Mouse (Mus musculus) neural tube, embryonic 14.5 days (tissue): ENCODE measurements at regions not wholly inside any gene's neighbourhood (a gene's known extent, or its start where the extent isn't known, plus 50 kb on each side); places are given as distances from the start of the nearest gene placed in this dataset.

Experiments used
- ATAC-seq: fragments of 200-750 bp; cut with Nextera tagmentation; 2 replicates; pipeline ENCODE4 v1.8.0; 2017; ENCODE audit warnings: low read depth, mild to moderate bottlenecking, moderate TSS enrichment, moderate library complexity
- H3K27ac ChIP-seq: fragments of 300-500 bp; sonication (generic); 2 replicates; pipeline ENCODE4 v1.5.1; 2014; ENCODE audit warnings: low read depth, mild to moderate bottlenecking, control low read depth, low read length, moderate library complexity, mixed read lengths
- H3K27me3 ChIP-seq: fragments of 300-500 bp; sonication (generic); 2 replicates; pipeline ENCODE4 v1.6.1; 2014; ENCODE audit warnings: low read length; ENCODE audit not compliant: control insufficient read depth, insufficient read depth
- H3K36me3 ChIP-seq: fragments of 300-500 bp; sonication (generic); 2 replicates; pipeline ENCODE4 v1.6.1; 2014; ENCODE audit warnings: low read length, mixed read lengths; ENCODE audit not compliant: control insufficient read depth, insufficient read depth
- H3K4me1 ChIP-seq: fragments of 300-500 bp; sonication (generic); 2 replicates; pipeline ENCODE4 v1.6.1; 2014; ENCODE audit warnings: low read length; ENCODE audit not compliant: control insufficient read depth, insufficient read depth
- H3K4me2 ChIP-seq: fragments of 300-500 bp; sonication (generic); 2 replicates; pipeline ENCODE4 v1.6.1; 2014; ENCODE audit warnings: mild to moderate bottlenecking, low read depth, low read length, control low read depth
- H3K4me3 ChIP-seq: fragments of 300-500 bp; sonication (generic); 2 replicates; pipeline ENCODE4 v1.5.1; 2014; ENCODE audit warnings: low read depth, low read length, control low read depth, mixed read lengths
- H3K9ac ChIP-seq: fragments of 300-500 bp; sonication (generic); replicated peaks from 2 replicates; pipeline ENCODE4 v1.6.1; 2014; ENCODE audit warnings: low read depth, mild to moderate bottlenecking, control low read depth, low read length, mixed read lengths
- H3K9me3 ChIP-seq: fragments of 300-500 bp; sonication (generic); 2 replicates; pipeline ENCODE4 v1.6.1; 2016; ENCODE audit warnings: low read length; ENCODE audit not compliant: control insufficient read depth
- WGBS: fragments of 180-500 bp; shearing (Covaris S2); extraction: QIAGEN DNeasy Blood & Tissue Kit; methylation state at CpG from one replicate; pipeline ENCODE4 v1.1.7; 2014; 5-methylcytosine and 5-hydroxymethylcytosine counted together

DNA sequence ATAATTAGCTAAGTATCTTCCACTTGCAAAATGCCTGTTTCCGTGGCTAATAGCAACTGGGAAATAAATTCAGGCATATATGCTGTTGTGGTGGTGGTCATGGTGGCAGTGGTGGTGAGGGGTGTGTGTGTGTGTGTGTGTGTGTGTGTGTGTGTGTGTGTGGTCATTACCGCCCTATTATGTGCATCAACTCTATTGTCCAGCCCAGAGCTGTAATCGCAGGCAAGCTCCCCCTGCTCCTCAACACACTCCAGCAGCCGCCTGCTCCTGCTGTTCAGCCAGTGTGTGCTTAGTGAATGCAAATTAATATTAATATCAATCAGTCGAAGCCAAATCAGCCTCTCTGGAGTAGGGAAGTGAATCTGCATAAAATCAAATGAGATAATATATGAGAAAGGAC is 152.9 kb upstream of the Zic3 start:
- H3K9me3 ChIP-seq, result no peaks in the 10 kb centered on the region
- H3K4me2 ChIP-seq, result no peak overlapping the region
- H3K27me3 ChIP-seq, result no peaks in the 10 kb centered on the region
- ATAC-seq, result 0 out of 2 replicates have a peak, but pooled peaks have one; percentile 21
- H3K36me3 ChIP-seq, result no peaks in the 10 kb centered on the region
- no peak overlapping the region for H3K9ac ChIP-seq
- 61% methylated on average over 5 of the region's 5 CpGs for WGBS
- no peak overlapping the region for H3K27ac ChIP-seq
- H3K4me1 ChIP-seq, result no peaks in the 10 kb centered on the region
- no peak overlapping the region for H3K4me3 ChIP-seq

- Histone ChIP-seq H3K4me1 (no peaks in the 10 kb centered on the region), H3K9me3 (no peaks in the 10 kb centered on the region), H3K4me2 (peak overlapping the region; percentile 8; the same call in 1 of the 2 replicates), H3K36me3 (no peaks in the 10 kb centered on the region), H3K27ac (no peak overlapping the region), H3K27me3 (no peaks in the 10 kb centered on the region), H3K4me3 (no peak overlapping the region), H3K9ac (no peak overlapping the region)
- ATAC-seq, result no peak; the same call in 1 of the 2 replicates
- WGBS, result 28% methylated on average over 11 of the region's 11 CpGs
Measured at GRCm38 (mm10) chrX:57916705-57917104, 105.8 kb upstream of the Zic3 start.

GRCm38 (mm10) chrX:57917441-57918145 is 104.9 kb upstream of the Zic3 start:
- no peak for ATAC-seq
- no peak overlapping the region for H3K4me2 ChIP-seq
- WGBS, result 18% methylated on average over 21 of the region's 21 CpGs
- no peak overlapping the region for H3K27ac ChIP-seq
- no peaks in the 10 kb centered on the region for H3K27me3 ChIP-seq
- no peaks in the 10 kb centered on the region for H3K4me1 ChIP-seq
- no peaks in the 10 kb centered on the region for H3K36me3 ChIP-seq
- no peak overlapping the region for H3K9ac ChIP-seq
- no peak overlapping the region for H3K4me3 ChIP-seq
- no peaks in the 10 kb centered on the region for H3K9me3 ChIP-seq

DNA sequence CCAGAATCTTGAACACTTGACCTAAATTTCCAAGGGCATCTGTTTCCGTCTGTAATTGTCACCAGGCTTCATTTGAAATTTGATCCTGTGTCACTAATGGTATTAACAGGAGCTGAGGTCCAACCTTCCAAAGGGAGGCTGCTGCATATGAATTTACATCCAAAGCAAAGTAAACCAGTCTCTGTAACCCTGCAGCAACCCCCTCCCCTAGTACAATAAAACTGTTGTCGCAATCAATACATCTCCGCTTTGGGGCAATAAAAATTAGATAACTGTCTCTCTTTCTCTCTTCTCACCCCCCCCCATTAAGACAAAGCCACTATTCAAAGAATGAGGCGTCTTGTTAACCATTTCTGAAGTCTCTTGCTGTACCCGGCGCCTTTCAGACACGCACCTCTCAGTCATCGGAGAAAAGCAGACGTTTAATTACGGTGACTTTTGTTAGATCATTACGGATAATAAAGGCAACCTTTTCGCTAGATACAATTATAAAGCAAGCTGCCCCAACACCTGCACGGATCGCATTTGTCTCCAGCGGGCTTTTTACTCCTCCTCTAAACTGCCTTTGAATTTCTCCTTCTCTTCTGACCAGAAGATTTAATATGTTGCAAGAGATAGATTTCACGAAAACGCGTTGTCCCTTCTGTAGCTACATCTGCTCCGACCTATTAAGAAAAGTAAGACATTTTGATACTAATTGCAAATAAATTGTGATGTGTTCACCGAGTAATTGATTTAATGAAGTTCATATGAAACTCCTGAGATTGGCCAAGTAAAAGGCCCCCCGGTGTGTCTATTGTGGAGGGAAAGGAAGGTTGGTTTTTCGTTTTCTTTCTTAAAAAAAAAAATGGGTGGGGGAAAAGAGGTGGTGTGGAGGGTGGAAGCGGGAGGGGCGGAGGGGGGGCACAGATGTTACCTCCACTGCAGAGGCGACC is 104.1 kb upstream of the Zic3 start:
- 17% methylated on average over 25 of the region's 25 CpGs for WGBS
- no peak overlapping the region for H3K4me3 ChIP-seq
- no peak overlapping the region for H3K27ac ChIP-seq
- H3K4me1 ChIP-seq, result no peaks in the 10 kb centered on the region
- H3K27me3 ChIP-seq, result no peaks in the 10 kb centered on the region
- no peak overlapping the region for H3K4me2 ChIP-seq
- H3K9me3 ChIP-seq, result no peaks in the 10 kb centered on the region
- no peaks in the 10 kb centered on the region for H3K36me3 ChIP-seq
- ATAC-seq, result no peak
- H3K9ac ChIP-seq, result no peak overlapping the region

GRCm38 (mm10) chrX:57919886-57920285 is 102.6 kb upstream of the Zic3 start:
- no peak for ATAC-seq
- Histone ChIP-seq H3K4me2 (no peak overlapping the region), H3K9me3 (no peaks in the 10 kb centered on the region), H3K4me3 (no peak overlapping the region), H3K36me3 (no peaks in the 10 kb centered on the region), H3K27ac (no peak overlapping the region), H3K4me1 (no peaks in the 10 kb centered on the region), H3K27me3 (no peaks in the 10 kb centered on the region), H3K9ac (no peak overlapping the region)
- WGBS, result 19% methylated on average over 14 of the region's 17 CpGs

- Histone ChIP-seq H3K4me1 (no peaks in the 10 kb centered on the region), H3K9me3 (no peaks in the 10 kb centered on the region), H3K4me2 (no peak overlapping the region), H3K27me3 (no peaks in the 10 kb centered on the region), H3K4me3 (no peak overlapping the region), H3K27ac (no peak overlapping the region), H3K36me3 (no peaks in the 10 kb centered on the region), H3K9ac (no peak overlapping the region)
- 28% methylated on average over 18 of the region's 18 CpGs for WGBS
- ATAC-seq, result no peak
Measured at GRCm38 (mm10) chrX:57920376-57920775, 102.1 kb upstream of the Zic3 start.

- WGBS, result 23% methylated on average over 16 of the region's 16 CpGs
- no peaks in the 10 kb centered on the region for H3K4me1 ChIP-seq
- no peaks in the 10 kb centered on the region for H3K36me3 ChIP-seq
- peak; percentile 38; the same call in 1 of the 2 replicates for ATAC-seq
- no peaks in the 10 kb centered on the region for H3K27me3 ChIP-seq
- H3K4me3 ChIP-seq, result no peak overlapping the region
- H3K4me2 ChIP-seq, result no peak overlapping the region
- H3K27ac ChIP-seq, result no peak overlapping the region
- no peaks in the 10 kb centered on the region for H3K9me3 ChIP-seq
- no peak overlapping the region for H3K9ac ChIP-seq
Measured at GRCm38 (mm10) chrX:57921294-57921693, 101.2 kb upstream of the Zic3 start.

- no peak overlapping the region for H3K4me3 ChIP-seq
- no peaks in the 10 kb centered on the region for H3K9me3 ChIP-seq
- no peaks in the 10 kb centered on the region for H3K27me3 ChIP-seq
- peak overlapping the region; percentile 12; the same call in 1 of the 2 replicates for H3K4me2 ChIP-seq
- H3K9ac ChIP-seq, result no peak overlapping the region
- no peaks in the 10 kb centered on the region for H3K4me1 ChIP-seq
- no peaks in the 10 kb centered on the region for H3K36me3 ChIP-seq
- WGBS, result 13% methylated on average over 25 of the region's 25 CpGs
- no peak overlapping the region for H3K27ac ChIP-seq
- no peak for ATAC-seq
Measured at GRCm38 (mm10) chrX:57921821-57922449, 100.6 kb upstream of the Zic3 start.

DNA sequence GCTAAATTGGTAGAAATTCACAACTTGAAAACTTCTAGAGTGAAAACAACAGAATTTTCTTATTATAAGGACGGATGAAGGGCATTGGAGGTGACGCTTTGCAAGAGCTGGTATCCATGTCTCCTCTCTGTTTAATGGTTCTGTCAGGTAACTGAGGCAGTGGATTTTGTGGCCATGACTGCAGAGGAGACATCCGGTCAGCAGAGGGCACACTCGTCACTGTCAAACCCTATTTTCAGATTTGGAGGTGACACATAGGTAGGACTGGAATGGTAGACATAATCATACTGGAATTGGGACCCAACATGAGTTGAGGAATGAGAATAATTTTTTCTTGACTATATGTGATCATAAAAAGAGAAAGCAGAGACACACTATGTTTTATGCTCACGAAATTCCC is 98.7 kb upstream of the Zic3 start:
- no peaks in the 10 kb centered on the region for H3K36me3 ChIP-seq
- no peak overlapping the region for H3K4me2 ChIP-seq
- H3K9ac ChIP-seq, result no peak overlapping the region
- H3K4me1 ChIP-seq, result no peaks in the 10 kb centered on the region
- no peaks in the 10 kb centered on the region for H3K9me3 ChIP-seq
- no peak overlapping the region for H3K4me3 ChIP-seq
- no peaks in the 10 kb centered on the region for H3K27me3 ChIP-seq
- H3K27ac ChIP-seq, result no peak overlapping the region
- ATAC-seq, result no peak
- 37% methylated on average over 5 of the region's 5 CpGs for WGBS
